Mouse (Mus musculus) cerebellum, adult 2 months (tissue): ENCODE data around the gene Hey2.

ENCODE experiments used
- CTCF ChIP-seq: fragments of 200-500 bp; IDR thresholded peaks from 2 replicates; pipeline ENCODE4 v1.5.1; 2011; ENCODE audit warnings: low read depth, mild to moderate bottlenecking, control low read depth, low read length, moderate library complexity, borderline replicate concordance; ENCODE audit not compliant: insufficient read depth
- POLR2A ChIP-seq: fragments of 200-500 bp; IDR thresholded peaks from 2 replicates; pipeline ENCODE4 v1.6.1; 2011; ENCODE audit warnings: low read length, control low read depth, borderline replicate concordance; ENCODE audit not compliant: insufficient read depth

DNA sequence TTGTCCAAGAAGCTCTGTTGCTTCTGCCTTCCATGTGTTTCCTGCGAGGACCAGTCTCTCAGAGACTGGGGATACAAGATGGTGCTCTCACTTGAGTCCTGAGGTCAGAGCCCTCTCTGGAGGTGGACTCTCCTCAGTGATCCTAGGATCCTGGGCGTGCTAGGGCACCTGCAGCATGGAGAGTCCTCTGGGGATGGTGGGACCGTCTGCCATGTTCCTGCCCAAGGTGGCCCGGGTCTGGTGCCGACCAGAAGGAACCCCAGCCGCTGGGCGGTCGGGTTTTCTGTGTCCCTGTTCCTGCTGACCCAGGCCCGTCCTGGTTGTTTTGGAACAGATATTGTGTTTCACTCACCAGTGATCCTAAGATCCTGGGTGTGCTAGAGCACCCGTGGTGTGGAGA lies 38.5 kb upstream of the Hey2 start:
- no peak for TF ChIP-seq CTCF
- TF ChIP-seq POLR2A: no peak
